Mouse (Mus musculus) lung, postnatal 0 days (tissue): Measurements from ENCODE around the gene Hist1h2br.
"Not testable (repeated sequence)": the region's sequence is repeated elsewhere in the genome, so short reads cannot be mapped to it uniquely, and the experiment has no call there.

ENCODE experiments used
- CTCF ChIP-seq: IDR thresholded peaks from 2 replicates; pipeline ENCODE4 v1.5.1; 2016; ENCODE audit warnings: antibody characterized with exemption, mild to moderate bottlenecking
- EP300 ChIP-seq: IDR thresholded peaks from 2 replicates; pipeline ENCODE4 v1.6.1; 2016; ENCODE audit warnings: antibody characterized with exemption, mild to moderate bottlenecking, control low read depth

DNA sequence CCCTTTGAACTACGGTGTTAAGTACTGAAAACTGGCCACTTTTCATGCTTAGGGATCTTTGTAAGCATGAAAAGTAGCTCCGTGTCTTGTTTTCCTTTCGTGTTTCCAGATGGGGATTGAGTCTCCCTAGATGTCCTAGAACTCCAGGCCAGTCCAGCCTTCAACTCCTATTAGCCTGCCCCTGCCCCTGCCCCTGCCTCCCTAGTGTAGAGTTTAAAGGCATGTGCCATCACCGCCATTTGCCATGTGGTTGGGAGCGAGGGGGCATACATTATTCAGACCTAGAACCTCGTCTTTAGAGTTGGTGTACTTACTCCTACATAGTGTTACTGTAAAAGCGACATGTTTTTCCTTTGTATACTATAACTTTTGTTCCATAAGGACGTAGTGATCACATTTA lies 22.5 kb upstream of the Hist1h2br start:
- not testable (repeated sequence) for TF ChIP-seq EP300, CTCF
